Mouse (Mus musculus): ENCODE measurements around the gene Tmtc2. TPM values are rescaled to one million over a fixed set of nuclear protein-coding genes. Genes with fewer than 3 reads are reported as not detected.

The Tmtc2 gene
- polyA plus RNA-seq, 1 experiment: 0.55 TPM

GRCm38 (mm10) chr10:105401754-105402480, 172.3 kb downstream of the Tmtc2 start:
- Histone ChIP-seq H3K4me1 (ENCODE audit: control insufficient read depth, insufficient read depth, insufficient read length) (no peaks in the 10 kb centered on the region), H3K27ac (ENCODE audit: insufficient read depth, low read length) (no peak overlapping the region), H3K36me3 (ENCODE audit: control insufficient read depth, insufficient read depth, low read length) (no peaks in the 10 kb centered on the region), H3K27me3 (ENCODE audit: control insufficient read depth, insufficient read depth, low read length) (no peaks in the 10 kb centered on the region), H3K4me3 (ENCODE audit: extremely low read depth, insufficient read depth, insufficient read length) (no peak overlapping the region)
- WGBS: 87% methylated on average over 11 of the region's 11 CpGs
- no peak for DNase-seq (ENCODE audit: low read depth in 1 of 2, low spot score in 2 of 2)
- TF ChIP-seq POLR2A (IDR thresholded peaks at IDR 0.05; ENCODE audit: low read depth, low read length) (no peak), CTCF (IDR thresholded peaks at IDR 0.05; ENCODE audit: extremely low read depth, insufficient read depth, insufficient read length, insufficient replicate concordance) (no peak)

GRCm38 (mm10) chr10:105399316-105399715, 174.9 kb downstream of the Tmtc2 start:
- Histone ChIP-seq H3K27ac (ENCODE audit: insufficient read depth, low read length) (no peak overlapping the region), H3K4me3 (ENCODE audit: extremely low read depth, insufficient read depth, insufficient read length) (no peak overlapping the region), H3K27me3 (ENCODE audit: control insufficient read depth, insufficient read depth, low read length) (no peaks in the 10 kb centered on the region), H3K36me3 (ENCODE audit: control insufficient read depth, insufficient read depth, low read length) (no peaks in the 10 kb centered on the region), H3K4me1 (ENCODE audit: control insufficient read depth, insufficient read depth, insufficient read length) (no peaks in the 10 kb centered on the region)
- TF ChIP-seq POLR2A (IDR thresholded peaks at IDR 0.05; ENCODE audit: low read depth, low read length): no peak
- TF ChIP-seq CTCF (IDR thresholded peaks at IDR 0.05; ENCODE audit: extremely low read depth, insufficient read depth, insufficient read length, insufficient replicate concordance): no peak
- no peak for DNase-seq (ENCODE audit: low read depth in 1 of 2, low spot score in 2 of 2)
- 27% methylated on average over 5 of the region's 5 CpGs for WGBS

- TF ChIP-seq POLR2A (IDR thresholded peaks at IDR 0.05; ENCODE audit: low read depth, low read length) (no peak), CTCF (IDR thresholded peaks at IDR 0.05; ENCODE audit: extremely low read depth, insufficient read depth, insufficient read length, insufficient replicate concordance) (no peak)
- H3K27me3 ChIP-seq (ENCODE audit: control insufficient read depth, insufficient read depth, low read length): no peaks in the 10 kb centered on the region
Measured at GRCm38 (mm10) chr10:105384065-105384464, 190.2 kb downstream of the Tmtc2 start.

GRCm38 (mm10) chr10:105381705-105382104, 192.5 kb downstream of the Tmtc2 start:
- TF ChIP-seq POLR2A (IDR thresholded peaks at IDR 0.05; ENCODE audit: low read depth, low read length): no peak
- TF ChIP-seq CTCF (IDR thresholded peaks at IDR 0.05; ENCODE audit: extremely low read depth, insufficient read depth, insufficient read length, insufficient replicate concordance): no peak
- H3K4me3 ChIP-seq (ENCODE audit: extremely low read depth, insufficient read depth, insufficient read length): no peak overlapping the region
- H3K4me1 ChIP-seq (ENCODE audit: control insufficient read depth, insufficient read depth, insufficient read length): no peaks in the 10 kb centered on the region
- no peak for DNase-seq (ENCODE audit: low read depth in 1 of 2, low spot score in 2 of 2)
- WGBS: 83% methylated on average over 1 of the region's 1 CpGs
- H3K27me3 ChIP-seq (ENCODE audit: control insufficient read depth, insufficient read depth, low read length): no peaks in the 10 kb centered on the region
- no peaks in the 10 kb centered on the region for H3K36me3 ChIP-seq (ENCODE audit: control insufficient read depth, insufficient read depth, low read length)
- H3K27ac ChIP-seq (ENCODE audit: insufficient read depth, low read length): no peak overlapping the region

More at GRCm38 (mm10) chr10:105384065-105384464, 190.2 kb downstream of the Tmtc2 start:
- no peaks in the 10 kb centered on the region for H3K4me1 ChIP-seq (ENCODE audit: control insufficient read depth, insufficient read depth, insufficient read length)
- no peak for DNase-seq (ENCODE audit: low read depth in 1 of 2, low spot score in 2 of 2)
- H3K36me3 ChIP-seq (ENCODE audit: control insufficient read depth, insufficient read depth, low read length): no peaks in the 10 kb centered on the region
- H3K27ac ChIP-seq (ENCODE audit: insufficient read depth, low read length): no peak overlapping the region
- 88% methylated on average over 4 of the region's 4 CpGs for WGBS
- H3K4me3 ChIP-seq (ENCODE audit: extremely low read depth, insufficient read depth, insufficient read length): no peak overlapping the region

GRCm38 (mm10) chr10:105381202-105381601, 193.0 kb downstream of the Tmtc2 start:
- WGBS: 59% methylated on average over 5 of the region's 5 CpGs

GRCm38 (mm10) chr10:105380584-105380983, 193.7 kb downstream of the Tmtc2 start:
- no peak for DNase-seq (ENCODE audit: low read depth in 1 of 2, low spot score in 2 of 2)
- 85% methylated on average over 7 of the region's 7 CpGs for WGBS
- no peak overlapping the region for H3K4me3 ChIP-seq (ENCODE audit: extremely low read depth, insufficient read depth, insufficient read length)
- H3K27ac ChIP-seq (ENCODE audit: insufficient read depth, low read length): no peak overlapping the region
- H3K27me3 ChIP-seq (ENCODE audit: control insufficient read depth, insufficient read depth, low read length): no peaks in the 10 kb centered on the region
- no peaks in the 10 kb centered on the region for H3K36me3 ChIP-seq (ENCODE audit: control insufficient read depth, insufficient read depth, low read length)
- no peaks in the 10 kb centered on the region for H3K4me1 ChIP-seq (ENCODE audit: control insufficient read depth, insufficient read depth, insufficient read length)
- TF ChIP-seq CTCF (IDR thresholded peaks at IDR 0.05; ENCODE audit: extremely low read depth, insufficient read depth, insufficient read length, insufficient replicate concordance): no peak
- no peak for TF ChIP-seq POLR2A (IDR thresholded peaks at IDR 0.05; ENCODE audit: low read depth, low read length)

More at GRCm38 (mm10) chr10:105381202-105381601, 193.0 kb downstream of the Tmtc2 start:
- no peaks in the 10 kb centered on the region for H3K27me3 ChIP-seq (ENCODE audit: control insufficient read depth, insufficient read depth, low read length)
- H3K4me3 ChIP-seq (ENCODE audit: extremely low read depth, insufficient read depth, insufficient read length): no peak overlapping the region
- H3K27ac ChIP-seq (ENCODE audit: insufficient read depth, low read length): no peak overlapping the region
- DNase-seq (ENCODE audit: low read depth in 1 of 2, low spot score in 2 of 2): no peak
- no peaks in the 10 kb centered on the region for H3K4me1 ChIP-seq (ENCODE audit: control insufficient read depth, insufficient read depth, insufficient read length)
- no peak for TF ChIP-seq POLR2A (IDR thresholded peaks at IDR 0.05; ENCODE audit: low read depth, low read length)
- no peak for TF ChIP-seq CTCF (IDR thresholded peaks at IDR 0.05; ENCODE audit: extremely low read depth, insufficient read depth, insufficient read length, insufficient replicate concordance)
- H3K36me3 ChIP-seq (ENCODE audit: control insufficient read depth, insufficient read depth, low read length): no peaks in the 10 kb centered on the region

GRCm38 (mm10) chr10:105377711-105378110, 196.5 kb downstream of the Tmtc2 start:
- H3K27me3 ChIP-seq (ENCODE audit: control insufficient read depth, insufficient read depth, low read length): no peaks in the 10 kb centered on the region
- H3K36me3 ChIP-seq (ENCODE audit: control insufficient read depth, insufficient read depth, low read length): no peaks in the 10 kb centered on the region
- WGBS: 94% methylated on average over 2 of the region's 2 CpGs
- DNase-seq (ENCODE audit: low read depth in 1 of 2, low spot score in 2 of 2): no peak
- H3K4me1 ChIP-seq (ENCODE audit: control insufficient read depth, insufficient read depth, insufficient read length): no peaks in the 10 kb centered on the region
- no peak overlapping the region for H3K27ac ChIP-seq (ENCODE audit: insufficient read depth, low read length)
- TF ChIP-seq CTCF (IDR thresholded peaks at IDR 0.05; ENCODE audit: extremely low read depth, insufficient read depth, insufficient read length, insufficient replicate concordance): no peak
- TF ChIP-seq POLR2A (IDR thresholded peaks at IDR 0.05; ENCODE audit: low read depth, low read length): no peak
- H3K4me3 ChIP-seq (ENCODE audit: extremely low read depth, insufficient read depth, insufficient read length): no peak overlapping the region

Measured in spleen, adult 2 months (tissue).